Mouse (Mus musculus) forebrain, postnatal 0 days (tissue): ENCODE data around the gene Sorbs1. TPM values are rescaled to one million over a fixed set of nuclear protein-coding genes. Genes with fewer than 3 reads are reported as not detected.

ENCODE experiments used
- ATAC-seq: fragments of 200-750 bp; cut with Nextera tagmentation; 2 replicates; pipeline ENCODE4 v1.8.0; 2017; ENCODE audit warnings: mild to moderate bottlenecking, moderate library complexity
- DNase-seq: peaks from one replicate; pipeline ENCODE4 v3.0.0-alpha.2; 2015
- H3K27ac ChIP-seq: fragments of 300-500 bp; sonication (generic); 2 replicates; pipeline ENCODE4 v1.5.1; 2014; ENCODE audit warnings: low read depth, mild to moderate bottlenecking, antibody characterized with exemption, low read length, moderate library complexity, mixed read lengths
- H3K27me3 ChIP-seq: fragments of 300-500 bp; sonication (generic); 2 replicates; pipeline ENCODE4 v1.6.1; 2014; ENCODE audit warnings: mild to moderate bottlenecking, low read length, mixed read lengths; ENCODE audit not compliant: insufficient read depth
- H3K36me3 ChIP-seq: fragments of 300-500 bp; sonication (generic); 2 replicates; pipeline ENCODE4 v1.6.1; 2014; ENCODE audit warnings: mild to moderate bottlenecking, moderate library complexity; ENCODE audit not compliant: insufficient read depth
- H3K4me1 ChIP-seq: fragments of 300-500 bp; sonication (generic); 2 replicates; pipeline ENCODE4 v1.6.1; 2014; ENCODE audit warnings: antibody characterized with exemption; ENCODE audit not compliant: insufficient read depth
- H3K4me2 ChIP-seq: fragments of 300-500 bp; sonication (generic); 2 replicates; pipeline ENCODE4 v1.6.1; 2014; ENCODE audit warnings: low read depth, mild to moderate bottlenecking, moderate library complexity
- H3K4me3 ChIP-seq: fragments of 300-500 bp; sonication (generic); 2 replicates; pipeline ENCODE4 v1.5.1; 2014; ENCODE audit warnings: low read depth, low read length, mixed read lengths
- H3K9ac ChIP-seq: fragments of 300-500 bp; sonication (generic); 2 replicates; pipeline ENCODE4 v1.6.1; 2014; ENCODE audit warnings: mild to moderate bottlenecking
- H3K9me3 ChIP-seq: fragments of 300-500 bp; sonication (generic); 2 replicates; pipeline ENCODE4 v1.6.1; 2016; ENCODE audit warnings: low read length
- CTCF ChIP-seq: sonication (generic); IDR thresholded peaks from 2 replicates; pipeline ENCODE4 v1.5.1; 2016; ENCODE audit warnings: antibody characterized with exemption, control low read depth, low read depth
- WGBS: fragments of 180-500 bp; shearing (Covaris S2); extraction: QIAGEN DNeasy Blood & Tissue Kit; methylation state at CpG from one replicate; pipeline ENCODE4 v1.1.7; 2014; 5-methylcytosine and 5-hydroxymethylcytosine counted together
- polyA plus RNA-seq: library from polyadenylated mRNA; unstranded; fragments of >200 nt; fragmentation: Nextera tagmentation; extraction: Ambion mirVana; gene quantifications from 2 replicates; pipeline ENCODE4 v1.2.1, GENCODE M21; 2015
- total RNA-seq: library from RNA; depleted of rRNA; stranded (reverse); fragments of >200 nt; gene quantifications from 2 replicates; pipeline ENCODE4 v1.2.3, GENCODE M21; 2014

Gene Sorbs1
- total and polyA plus RNA-seq, 2 experiments from 2014 or later = 51.8 to 74.9 TPM

DNA sequence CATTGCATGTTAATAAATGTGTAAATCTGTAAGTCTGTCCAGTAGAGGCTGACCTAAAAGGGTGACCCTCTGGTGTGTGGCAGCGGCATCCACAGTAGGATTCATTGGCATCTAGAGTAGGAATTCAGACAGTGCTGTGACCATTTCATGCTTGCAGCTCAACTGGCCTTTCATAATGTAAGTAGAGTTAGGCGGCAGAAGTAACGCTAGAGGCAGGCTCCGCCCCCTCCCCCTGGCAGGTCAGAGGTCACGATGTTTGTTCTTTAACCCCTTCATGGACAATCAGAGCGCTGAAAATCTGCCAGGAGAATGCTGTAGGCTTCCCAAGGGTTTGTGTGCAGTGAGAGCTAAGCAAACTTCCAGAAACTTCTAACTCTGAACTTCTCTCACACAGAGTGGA, 172.4 kb downstream of the Sorbs1 start:
- H3K4me2 ChIP-seq = no peak overlapping the region
- H3K9me3 ChIP-seq = no peaks in the 10 kb centered on the region
- no peak overlapping the region for H3K27ac ChIP-seq
- H3K9ac ChIP-seq = no peak overlapping the region
- H3K36me3 ChIP-seq = peaks cover 9% of the 10 kb centered on the region; the same call in 1 of the 2 replicates
- no peaks in the 10 kb centered on the region for H3K27me3 ChIP-seq
- TF ChIP-seq CTCF = no peak
- ATAC-seq = no peak
- WGBS = 31% methylated on average over 6 of the region's 6 CpGs
- H3K4me1 ChIP-seq = no peaks in the 10 kb centered on the region
- no peak overlapping the region for H3K4me3 ChIP-seq
- no peak for DNase-seq

DNA sequence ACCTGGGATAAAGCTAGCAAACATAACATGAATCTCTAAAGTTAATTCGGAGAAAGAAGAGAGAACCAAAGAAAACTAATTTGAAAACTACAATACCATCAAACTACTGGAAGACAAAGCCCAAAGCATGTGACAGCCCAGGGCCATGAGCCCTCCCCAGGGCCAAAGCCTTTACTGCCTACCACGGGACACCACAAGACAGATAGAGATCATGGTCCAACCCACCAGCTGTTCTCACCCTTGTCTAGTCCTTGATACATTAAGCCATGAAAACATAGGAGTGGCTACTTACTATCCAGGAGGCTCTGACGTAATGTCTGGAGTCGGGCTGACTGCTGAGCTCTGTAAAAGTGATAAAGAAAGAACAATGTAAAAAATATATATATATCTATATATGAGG, 176.9 kb downstream of the Sorbs1 start:
- Histone ChIP-seq H3K9ac (no peak overlapping the region), H3K9me3 (no peaks in the 10 kb centered on the region), H3K4me1 (no peaks in the 10 kb centered on the region), H3K36me3 (peaks cover 8% of the 10 kb centered on the region), H3K4me3 (no peak overlapping the region), H3K4me2 (no peak overlapping the region), H3K27ac (no peak overlapping the region), H3K27me3 (no peaks in the 10 kb centered on the region)
- ATAC-seq (no peak), DNase-seq (no peak)
- WGBS = 87% methylated on average over 4 of the region's 4 CpGs
- TF ChIP-seq CTCF = no peak

DNA sequence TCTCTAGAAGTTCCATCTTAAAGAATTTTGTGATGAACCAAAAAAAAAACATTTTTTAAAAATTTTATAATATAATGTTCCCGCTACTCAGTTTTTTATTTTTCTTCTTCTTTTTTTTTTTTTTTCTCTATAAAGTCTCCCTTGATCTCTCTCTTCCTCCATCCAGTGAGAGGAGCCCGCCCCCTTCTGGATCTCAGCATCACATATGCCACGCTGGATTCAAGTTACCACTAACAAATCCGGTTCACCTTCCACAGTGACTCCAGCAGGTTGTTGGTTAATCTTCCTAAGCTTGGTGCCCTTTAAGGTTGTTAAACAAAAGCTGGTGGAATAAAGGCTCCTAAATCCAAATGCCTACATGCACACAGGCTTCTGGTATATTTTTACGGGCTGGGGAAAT, 179.7 kb downstream of the Sorbs1 start:
- Histone ChIP-seq H3K9ac (no peak overlapping the region), H3K9me3 (no peaks in the 10 kb centered on the region), H3K27me3 (no peaks in the 10 kb centered on the region), H3K4me3 (no peak overlapping the region), H3K4me1 (no peaks in the 10 kb centered on the region), H3K27ac (no peak overlapping the region), H3K36me3 (peaks cover 14% of the 10 kb centered on the region), H3K4me2 (no peak overlapping the region)
- TF ChIP-seq CTCF = peak; percentile 21
- ATAC-seq = peak; percentile 29; the same call in 1 of the 2 replicates
- WGBS = 36% methylated on average over 5 of the region's 5 CpGs
- DNase-seq = peak; percentile 20

DNA sequence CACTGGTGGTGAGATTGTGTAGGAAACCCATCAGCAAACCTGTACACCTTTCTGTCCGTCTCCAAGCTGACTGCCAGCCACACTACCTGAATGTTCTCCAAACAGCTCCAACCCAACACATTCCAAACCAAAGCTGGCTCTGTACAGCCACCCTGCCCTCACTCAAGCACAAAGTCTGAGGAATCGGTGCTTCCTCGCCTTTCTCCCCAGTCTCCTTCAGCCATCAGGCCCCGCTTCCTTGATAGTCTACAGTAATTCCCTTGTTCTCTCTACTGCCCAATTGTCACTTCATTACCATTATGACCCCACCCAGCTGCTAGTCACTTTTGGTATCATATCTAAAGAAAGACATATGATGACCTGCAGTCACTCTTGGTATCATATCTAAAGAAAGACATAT, 180.5 kb downstream of the Sorbs1 start:
- TF ChIP-seq CTCF = no peak
- H3K4me2 ChIP-seq = no peak overlapping the region
- H3K4me1 ChIP-seq = no peaks in the 10 kb centered on the region
- DNase-seq = no peak
- no peaks in the 10 kb centered on the region for H3K27me3 ChIP-seq
- no peak for ATAC-seq
- no peak overlapping the region for H3K4me3 ChIP-seq
- H3K27ac ChIP-seq = no peak overlapping the region
- 97% methylated on average over 4 of the region's 4 CpGs for WGBS
- peaks cover 10% of the 10 kb centered on the region for H3K36me3 ChIP-seq
- H3K9me3 ChIP-seq = no peaks in the 10 kb centered on the region
- H3K9ac ChIP-seq = no peak overlapping the region

DNA sequence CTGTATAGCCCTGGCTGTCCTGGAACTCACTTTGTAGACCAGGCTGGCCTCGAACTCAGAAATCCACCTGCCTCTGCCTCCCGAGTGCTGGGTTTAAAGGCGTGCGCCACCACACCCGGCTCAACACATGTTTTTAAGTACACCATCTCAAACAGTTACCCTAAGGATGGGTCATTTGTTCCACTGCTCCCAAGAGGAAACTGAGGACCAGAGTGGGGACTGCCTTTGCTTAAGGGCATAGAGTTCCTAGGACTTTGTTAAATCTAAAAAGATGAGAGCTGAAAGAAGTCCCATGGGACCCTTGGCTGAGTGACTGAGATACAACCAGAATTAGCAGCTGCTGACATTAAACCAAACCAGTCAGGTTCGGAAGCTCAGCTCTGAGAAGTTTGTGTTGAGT, 181.3 kb downstream of the Sorbs1 start:
- Histone ChIP-seq H3K9ac (no peak overlapping the region), H3K4me2 (no peak overlapping the region), H3K27me3 (no peaks in the 10 kb centered on the region), H3K27ac (no peak overlapping the region), H3K4me3 (no peak overlapping the region), H3K9me3 (no peaks in the 10 kb centered on the region), H3K36me3 (peaks cover 11% of the 10 kb centered on the region), H3K4me1 (no peaks in the 10 kb centered on the region)
- ATAC-seq (no peak), DNase-seq (no peak)
- WGBS = 89% methylated on average over 6 of the region's 6 CpGs
- TF ChIP-seq CTCF = no peak

DNA sequence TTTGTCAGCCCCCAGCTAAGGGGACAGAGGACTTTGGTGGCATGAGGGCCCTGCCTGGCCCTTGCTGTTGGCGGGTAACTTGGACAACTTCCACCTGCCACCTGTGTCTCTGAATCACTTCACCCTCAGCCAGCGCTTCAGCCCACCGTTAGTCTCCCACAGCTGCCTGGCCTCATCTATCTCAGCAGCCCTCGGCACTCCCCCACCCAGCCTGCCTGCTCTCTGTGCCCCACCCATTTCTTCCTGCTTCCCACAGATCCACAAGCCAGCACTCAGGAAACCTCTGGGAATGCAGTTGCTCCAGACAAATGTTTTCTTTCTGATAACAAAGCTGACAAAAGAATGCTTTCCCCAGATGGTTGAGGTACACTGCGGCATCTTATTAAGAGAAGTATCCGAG, 181.7 kb downstream of the Sorbs1 start:
- no peak for ATAC-seq
- H3K27me3 ChIP-seq = no peaks in the 10 kb centered on the region
- no peak overlapping the region for H3K4me3 ChIP-seq
- no peak for DNase-seq
- no peak for TF ChIP-seq CTCF
- H3K27ac ChIP-seq = no peak overlapping the region
- peaks cover 16% of the 10 kb centered on the region for H3K36me3 ChIP-seq
- 60% methylated on average over 6 of the region's 6 CpGs for WGBS
- no peak overlapping the region for H3K4me2 ChIP-seq
- no peaks in the 10 kb centered on the region for H3K4me1 ChIP-seq
- H3K9ac ChIP-seq = no peak overlapping the region
- no peaks in the 10 kb centered on the region for H3K9me3 ChIP-seq

DNA sequence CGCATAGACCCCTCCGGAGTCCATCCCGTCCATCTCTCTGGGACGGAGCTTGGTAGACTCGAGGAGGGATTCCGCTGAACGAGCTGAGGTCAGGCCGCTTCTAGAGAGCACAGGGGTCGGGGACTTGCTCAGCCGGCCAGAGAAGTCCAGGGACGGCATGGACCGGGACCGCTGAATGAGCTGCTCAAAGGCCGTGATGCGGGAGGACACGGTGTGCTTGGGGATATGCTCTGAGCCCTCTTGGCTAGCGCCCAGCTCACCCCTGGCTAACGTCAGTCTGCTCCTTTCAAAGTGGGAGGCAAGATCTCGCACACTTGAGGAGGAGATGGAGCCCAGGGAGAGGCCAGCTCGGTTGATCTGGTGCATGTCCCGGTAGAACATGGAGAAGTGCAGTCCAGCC, 187.5 kb downstream of the Sorbs1 start:
- no peak for ATAC-seq
- H3K4me3 ChIP-seq = no peak overlapping the region
- no peaks in the 10 kb centered on the region for H3K4me1 ChIP-seq
- TF ChIP-seq CTCF = no peak
- 95% methylated on average over 21 of the region's 21 CpGs for WGBS
- no peak for DNase-seq
- peaks cover 56% of the 10 kb centered on the region for H3K36me3 ChIP-seq
- H3K27ac ChIP-seq = no peak overlapping the region
- no peaks in the 10 kb centered on the region for H3K27me3 ChIP-seq
- no peaks in the 10 kb centered on the region for H3K9me3 ChIP-seq
- H3K4me2 ChIP-seq = no peak overlapping the region
- no peak overlapping the region for H3K9ac ChIP-seq

DNA sequence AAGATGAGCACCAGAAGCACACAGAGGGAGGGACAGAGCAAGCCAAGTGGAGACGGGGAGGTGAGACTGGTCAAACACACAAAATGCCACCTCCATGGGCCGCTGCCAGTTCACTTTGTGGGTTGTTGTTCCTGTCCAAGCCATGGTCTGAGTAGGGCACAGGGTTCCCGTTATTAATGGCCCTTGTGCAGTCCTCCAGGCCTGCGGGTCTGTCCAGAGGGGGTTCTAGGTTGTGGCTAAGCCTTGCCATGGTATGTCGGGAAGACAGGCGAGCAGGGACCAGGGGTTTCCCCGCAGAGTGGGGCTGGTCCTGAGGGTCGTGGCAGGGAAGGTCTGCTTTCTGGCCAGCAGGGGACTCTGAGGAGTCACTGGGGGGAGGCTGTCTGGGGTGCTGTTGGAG, 188.2 kb downstream of the Sorbs1 start:
- TF ChIP-seq CTCF = no peak
- Histone ChIP-seq H3K9ac (no peak overlapping the region), H3K9me3 (no peaks in the 10 kb centered on the region), H3K4me1 (no peaks in the 10 kb centered on the region), H3K4me2 (no peak overlapping the region), H3K36me3 (peaks cover 61% of the 10 kb centered on the region), H3K4me3 (no peak overlapping the region), H3K27ac (no peak overlapping the region), H3K27me3 (no peaks in the 10 kb centered on the region)
- DNase-seq (no peak), ATAC-seq (no peak)
- WGBS = 88% methylated on average over 8 of the region's 8 CpGs
